Mouse (Mus musculus) olfactory bulb, adult 2 months (tissue): ENCODE data around the gene AW011738. TPM values are rescaled to one million over a fixed set of nuclear protein-coding genes. Genes with fewer than 3 reads are reported as not detected.

Experiments
- H3K27ac ChIP-seq: fragments of 200-500 bp; 2 replicates; pipeline ENCODE4 v1.5.1; 2012; ENCODE audit warnings: low read depth, low read length; ENCODE audit not compliant: insufficient read depth
- H3K4me1 ChIP-seq: fragments of 200-500 bp; 2 replicates; pipeline ENCODE4 v1.6.1; 2012; ENCODE audit warnings: low read length; ENCODE audit not compliant: control insufficient read depth, insufficient read depth
- H3K4me3 ChIP-seq: fragments of 200-500 bp; 2 replicates; pipeline ENCODE4 v1.5.1; 2012; ENCODE audit warnings: mild to moderate bottlenecking, low read depth, low read length, moderate library complexity; ENCODE audit not compliant: insufficient read depth
- CTCF ChIP-seq: fragments of 200-500 bp; IDR thresholded peaks from 2 replicates; pipeline ENCODE4 v1.5.1; 2012; ENCODE audit warnings: low read depth, mild to moderate bottlenecking, low read length, moderate library complexity; ENCODE audit not compliant: insufficient read depth
- POLR2A ChIP-seq: fragments of 200-500 bp; IDR thresholded peaks from 2 replicates; pipeline ENCODE4 v1.6.1; 2012; ENCODE audit warnings: mild to moderate bottlenecking, low read depth, low read length, moderate library complexity; ENCODE audit not compliant: insufficient read depth
- WGBS: fragments of 180-500 bp; shearing (Covaris S2); methylation state at CpG from one replicate; pipeline ENCODE4 v1.1.7; 2018; 5-methylcytosine and 5-hydroxymethylcytosine counted together
- polyA plus RNA-seq: library from polyadenylated mRNA; stranded (reverse); fragments of >200 nt; gene quantifications from 2 replicates; pipeline ENCODE4 v1.2.4, GENCODE M21; 2012; ENCODE audit warnings: low replicate concordance; ENCODE audit not compliant: missing spikeins, insufficient read depth, insufficient read length

Gene AW011738
- polyA plus RNA-seq, 1 experiment: not detected

DNA sequence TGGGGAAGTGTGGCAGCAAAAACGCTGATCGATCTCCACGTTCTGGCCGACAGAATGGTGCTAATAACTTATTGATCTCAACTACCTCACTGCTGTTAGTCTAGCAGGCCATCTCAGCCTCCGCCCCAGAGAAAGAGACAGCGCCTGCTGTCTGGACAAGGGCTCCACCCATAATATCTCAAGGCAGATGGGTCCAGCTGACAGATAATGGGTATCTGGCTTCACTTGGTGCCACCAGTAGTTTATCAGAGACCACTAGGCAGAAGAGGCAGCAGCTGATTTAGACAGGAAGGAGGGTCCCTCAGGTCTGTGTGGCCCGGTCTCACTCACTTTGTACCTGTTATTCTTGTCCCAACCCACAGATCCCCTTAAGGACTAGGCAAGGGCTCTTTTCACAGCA, 49.9 kb downstream of the AW011738 start:
- Histone ChIP-seq H3K27ac (no peak overlapping the region), H3K4me3 (no peak overlapping the region), H3K4me1 (peaks cover 19% of the 10 kb centered on the region)
- TF ChIP-seq CTCF (no peak), POLR2A (no peak)
- WGBS: 69% methylated on average over 7 of the region's 7 CpGs

DNA sequence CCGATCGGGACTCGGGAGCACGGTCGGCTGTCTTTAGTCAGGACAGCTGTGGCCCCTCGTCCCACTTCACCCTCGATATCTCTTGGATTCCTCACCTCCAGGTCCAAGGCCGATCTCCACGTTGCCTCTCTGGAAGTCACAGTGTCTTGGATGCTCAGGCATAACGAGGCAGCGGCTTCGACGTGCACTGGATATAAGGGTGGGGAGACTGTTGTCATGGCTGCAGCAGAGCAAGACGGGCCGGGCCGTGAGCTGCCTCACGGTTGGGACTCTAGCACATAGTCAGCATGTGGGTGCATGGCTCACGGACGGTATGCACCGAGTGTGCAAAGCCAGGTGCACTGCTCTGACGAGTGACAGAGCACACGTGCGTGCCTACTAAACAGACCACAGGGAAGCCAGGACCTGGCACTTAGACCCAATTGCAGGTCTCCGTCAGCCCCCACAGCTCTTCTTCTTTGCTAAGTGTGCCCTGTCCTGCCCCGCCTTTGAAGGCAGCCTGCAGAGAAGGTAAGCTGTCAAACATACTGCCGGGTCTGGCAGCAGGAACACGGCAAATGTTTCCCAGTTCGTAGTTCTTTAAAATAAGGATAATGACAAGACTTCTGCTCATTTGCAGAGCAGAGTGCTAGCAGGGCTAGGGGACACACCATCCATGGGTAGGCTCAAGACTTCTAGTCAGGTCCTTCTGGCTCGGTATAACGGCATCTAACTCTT, 51.4 kb downstream of the AW011738 start:
- H3K4me1 ChIP-seq: peaks cover 8% of the 10 kb centered on the region
- 11% methylated on average over 30 of the region's 30 CpGs for WGBS
- TF ChIP-seq CTCF (no peak), POLR2A (no peak)
- peak overlapping the region; percentile 26; the same call in 1 of the 2 replicates for H3K4me3 ChIP-seq
- H3K27ac ChIP-seq: no peak overlapping the region

Other genes starting within 250 kb of the AW011738 start
- gene C1qtnf12, start 241.0 kb upstream of the AW011738 start, polyA plus RNA-seq: not detected in 2 replicates
- not detected in 2 replicates for gene B3galt6, start 210.7 kb upstream of the AW011738 start, polyA plus RNA-seq
- gene Sdf4, start 210.4 kb upstream of the AW011738 start, polyA plus RNA-seq: 218 TPM in 1 of 2 replicates, not detected in the other
- not detected in 2 replicates for gene Tnfrsf4, start 189.5 kb upstream of the AW011738 start, polyA plus RNA-seq
- gene Tnfrsf18, start 177.1 kb upstream of the AW011738 start, polyA plus RNA-seq: not detected in 2 replicates
- gene Ttll10, start 143.9 kb upstream of the AW011738 start, polyA plus RNA-seq: not detected in 2 replicates
- not detected in 2 replicates for gene 9430015G10Rik, start 93.3 kb upstream of the AW011738 start, polyA plus RNA-seq
- not detected in 2 replicates for gene Rnf223, start 72.8 kb upstream of the AW011738 start, polyA plus RNA-seq
- not detected in 2 replicates for gene Agrn, start 5.8 kb upstream of the AW011738 start, polyA plus RNA-seq
- gene Isg15, start 2.5 kb upstream of the AW011738 start, polyA plus RNA-seq: not detected in 2 replicates
- not detected in 2 replicates for gene Perm1, start 12.6 kb downstream of the AW011738 start, polyA plus RNA-seq
- gene Plekhn1, start 31.6 kb downstream of the AW011738 start, polyA plus RNA-seq: 117 TPM in 1 of 2 replicates, not detected in the other
- gene Noc2l, start 32.7 kb downstream of the AW011738 start, polyA plus RNA-seq: not detected in 2 replicates
- not detected in 2 replicates for gene Samd11, start 52.4 kb downstream of the AW011738 start, polyA plus RNA-seq
- not detected in 2 replicates for gene Vmn2r-ps159, start 127.8 kb downstream of the AW011738 start, polyA plus RNA-seq